Mouse (Mus musculus) erythroblast, embryonic 14.5 days (primary cell): ENCODE data around the gene Syt7.

Experiments used
- GATA1 ChIP-seq: IDR thresholded peaks from 2 replicates; pipeline ENCODE4 v1.6.1; 2012; ENCODE audit warnings: low read length, inconsistent platforms, mixed read lengths
- TAL1 ChIP-seq: IDR thresholded peaks from 3 replicates; pipeline ENCODE4 v1.6.1; 2012; ENCODE audit warnings: low read length, inconsistent platforms, mixed read lengths

DNA sequence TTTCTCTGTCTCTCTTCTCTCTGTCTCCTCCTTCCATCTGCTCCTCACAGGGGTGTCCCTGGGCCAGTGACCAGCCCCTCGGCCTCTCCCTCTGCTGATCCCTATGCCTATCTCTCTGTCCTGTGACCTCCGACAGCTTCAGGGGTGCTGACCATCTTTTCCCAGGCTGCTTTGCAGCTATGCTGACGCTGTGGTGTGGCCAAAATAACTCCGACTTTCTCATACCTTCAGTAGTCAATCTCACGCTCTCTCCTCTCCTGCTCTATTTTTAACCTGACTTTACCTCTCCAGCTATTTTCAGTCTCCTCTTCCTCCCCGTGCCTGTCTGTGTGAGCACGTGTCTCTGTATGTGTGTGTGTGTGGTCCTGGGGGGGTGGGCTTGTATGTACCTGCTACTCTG lies 44.3 kb downstream of the Syt7 start:
- TF ChIP-seq GATA1 (no peak), TAL1 (no peak)
